Mouse (Mus musculus): ENCODE measurements around the gene Mib2.
A peak's percentile ranks its signal among the peaks of the same experiment; 100 is the strongest.
"Not testable (repeated sequence)": the region's sequence is repeated elsewhere in the genome, so short reads cannot be mapped to it uniquely, and the experiment has no call there.

Gene Mib2

DNA sequence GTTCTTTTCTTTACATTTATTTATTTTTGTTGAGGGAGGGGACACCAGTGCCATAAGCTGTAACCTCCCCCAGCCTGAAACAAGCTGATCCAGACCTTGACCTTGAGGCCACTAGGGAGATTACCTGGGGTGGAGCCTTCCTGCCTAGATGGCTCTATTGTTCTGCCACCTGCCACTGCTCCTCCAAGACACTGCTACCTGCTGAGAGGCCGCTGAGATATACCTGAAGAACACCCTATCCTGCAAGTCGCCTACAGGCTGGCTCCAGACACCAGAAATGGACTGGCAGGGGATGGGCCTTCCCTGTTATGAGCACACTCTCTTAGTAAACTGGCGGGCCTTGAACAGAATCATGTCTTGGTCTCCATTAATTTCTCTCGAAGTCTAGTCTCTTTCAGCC lies 1.2 kb upstream of the Mib2 start:
- not testable (repeated sequence) for DNase-seq (ENCODE audit: low spot score in 2 of 2)

- no peak for DNase-seq (ENCODE audit: low spot score in 2 of 2)
Observed at GRCm38 (mm10) chr4:155669598-155670075, 639 bp upstream of the Mib2 start.

DNA sequence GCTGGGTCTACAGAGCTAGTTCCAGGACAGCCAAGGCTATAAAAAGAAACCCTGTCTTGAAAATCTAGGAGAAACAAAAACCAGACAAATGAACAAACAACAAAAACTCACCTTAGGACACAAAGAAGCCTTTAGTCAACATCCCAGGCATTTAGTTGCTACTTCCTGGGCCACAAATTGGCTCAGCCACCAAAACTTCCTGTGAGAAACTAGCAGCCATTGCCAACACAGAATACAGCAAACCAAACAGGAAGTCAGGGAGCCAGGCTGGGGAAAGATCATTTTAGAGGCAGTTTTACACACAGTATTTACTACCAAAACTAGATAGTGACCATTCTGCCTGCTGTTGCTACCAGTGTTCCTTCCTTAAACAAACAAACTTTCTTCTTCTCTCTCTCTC lies 2.1 kb downstream of the Mib2 start:
- DNase-seq (ENCODE audit: low spot score in 2 of 2) = no peak

- DNase-seq (ENCODE audit: low spot score in 2 of 2) = no peak
Observed at GRCm38 (mm10) chr4:155660641-155661040, 8.4 kb downstream of the Mib2 start.

GRCm38 (mm10) chr4:155658961-155659360 lies 10.0 kb downstream of the Mib2 start:
- DNase-seq (ENCODE audit: low spot score in 2 of 2) = no peak

GRCm38 (mm10) chr4:155656214-155656751 lies 12.7 kb downstream of the Mib2 start:
- no peak for DNase-seq (ENCODE audit: low spot score in 2 of 2)

DNA sequence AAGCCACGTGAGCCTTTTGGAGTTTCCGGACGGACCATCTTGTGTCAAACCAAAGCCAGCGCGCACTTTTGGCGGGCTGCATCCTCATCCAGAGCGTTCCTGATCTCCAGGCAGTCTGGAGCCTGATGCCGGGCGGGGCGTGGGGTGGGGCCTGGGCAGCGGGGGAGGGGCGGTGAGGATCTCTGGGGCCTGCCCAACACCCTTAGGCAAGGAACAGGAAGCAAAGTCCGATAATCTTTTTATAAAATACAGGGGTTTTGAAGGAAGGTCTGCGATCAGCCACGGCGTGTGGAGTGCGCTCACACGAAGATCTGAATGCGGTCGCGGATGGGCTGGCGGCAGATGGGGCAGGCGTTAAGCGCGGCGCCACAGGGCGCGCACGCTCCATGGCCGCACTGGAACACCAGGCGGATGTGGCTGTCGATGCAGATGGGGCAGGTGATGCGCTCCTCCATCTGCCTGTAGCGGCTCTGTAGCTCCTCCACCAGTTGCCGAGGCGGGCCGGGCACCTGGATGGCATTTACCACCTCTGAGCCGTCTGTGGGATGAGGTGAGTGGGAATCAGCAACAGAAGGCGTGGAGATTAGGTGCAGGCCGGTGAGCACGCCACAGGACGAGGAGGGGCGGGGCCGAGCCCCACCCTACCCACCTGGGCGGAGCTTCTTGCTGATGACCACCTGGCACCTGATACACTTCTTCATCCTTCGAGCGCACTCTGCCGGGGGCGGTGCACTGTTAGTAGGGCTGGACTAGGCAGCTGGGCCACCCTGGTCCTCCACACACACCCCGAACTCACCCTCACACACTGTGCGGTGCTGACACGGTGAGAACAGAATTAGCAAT lies 14.3 kb downstream of the Mib2 start:
- DNase-seq (ENCODE audit: low spot score in 2 of 2) = peak in 1 of 2 experiments; percentile 30

DNA sequence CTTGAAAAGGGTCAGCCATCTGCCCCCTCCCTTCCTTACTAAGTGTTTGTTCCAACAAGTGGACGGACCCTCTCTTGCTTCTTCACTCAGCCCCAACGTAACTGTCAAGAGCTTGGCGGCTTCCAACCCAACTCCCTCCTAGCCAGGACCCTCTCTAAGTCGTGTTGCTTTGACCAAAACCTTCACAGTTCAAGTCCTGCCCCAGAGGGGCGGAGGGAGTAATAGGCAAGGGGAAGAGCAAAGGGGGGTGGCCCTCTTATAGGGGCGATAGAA lies 14.9 kb downstream of the Mib2 start:
- no peak for DNase-seq (ENCODE audit: low spot score in 2 of 2)

DNA sequence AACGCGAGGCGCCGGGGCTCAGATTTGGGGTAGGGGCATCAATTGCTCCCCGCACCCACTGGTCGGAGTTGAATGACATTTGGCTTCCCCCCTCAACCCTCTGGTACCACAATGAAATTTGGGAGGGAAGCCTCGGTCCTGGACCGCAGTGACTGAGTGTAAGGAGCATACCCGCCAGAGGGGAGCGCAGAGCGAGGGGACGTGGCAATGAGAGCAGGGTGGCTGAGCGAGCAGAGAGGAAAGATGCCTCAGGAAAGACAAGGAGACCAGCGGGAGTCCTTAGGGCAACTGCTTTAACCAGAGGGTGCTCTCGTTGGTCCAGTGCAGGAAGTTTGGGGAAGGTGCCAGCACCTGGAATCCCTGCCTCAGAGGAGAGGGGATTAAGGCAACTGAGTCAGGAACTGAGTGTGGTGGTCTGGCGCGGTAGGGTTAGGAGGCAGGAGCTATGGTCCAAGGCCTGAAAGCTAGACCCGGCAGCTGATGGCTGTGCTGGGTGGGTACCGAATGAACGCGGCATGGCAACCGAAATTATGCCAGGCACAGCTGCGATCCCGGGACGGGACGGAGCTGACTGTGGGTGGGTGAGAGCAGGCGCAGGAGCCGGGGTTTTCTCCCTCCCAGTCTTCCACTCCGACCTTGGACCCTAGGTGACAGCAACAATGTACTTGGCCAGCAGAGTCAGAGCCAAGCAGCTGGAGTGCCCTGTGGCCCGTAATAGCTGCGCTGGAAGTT lies 15.4 kb downstream of the Mib2 start:
- peak in 1 of 2 experiments; percentile 33 for DNase-seq (ENCODE audit: low spot score in 2 of 2)

DNA sequence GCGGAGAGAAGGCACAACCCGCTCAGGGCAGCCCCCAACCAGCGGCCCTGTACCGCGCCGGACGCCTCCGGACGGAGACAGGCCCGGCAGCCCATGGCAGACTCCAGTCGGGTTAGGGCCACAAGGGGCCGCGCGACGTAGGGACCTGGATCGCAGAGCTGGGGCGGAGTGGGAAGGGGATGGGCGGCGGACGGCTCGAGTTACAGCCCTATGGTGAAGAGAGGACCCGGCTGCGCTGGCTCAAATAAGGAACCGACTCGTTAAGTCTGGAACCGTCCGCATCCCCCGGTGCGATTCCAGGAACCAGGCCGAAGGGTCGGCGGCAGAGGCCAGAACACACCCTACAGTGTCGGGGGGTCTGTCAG lies 15.9 kb downstream of the Mib2 start, which contains the start of gene Mmp23:
TSS of gene Mmp23 (minus strand) at position 299 of the 365 bp plus-strand sequence.
- DNase-seq (ENCODE audit: low spot score in 2 of 2) = peak in 1 of 2 experiments; percentile 25

- DNase-seq (ENCODE audit: low spot score in 2 of 2) = no peak
Observed at GRCm38 (mm10) chr4:155652283-155653085, 16.5 kb downstream of the Mib2 start.

DNA sequence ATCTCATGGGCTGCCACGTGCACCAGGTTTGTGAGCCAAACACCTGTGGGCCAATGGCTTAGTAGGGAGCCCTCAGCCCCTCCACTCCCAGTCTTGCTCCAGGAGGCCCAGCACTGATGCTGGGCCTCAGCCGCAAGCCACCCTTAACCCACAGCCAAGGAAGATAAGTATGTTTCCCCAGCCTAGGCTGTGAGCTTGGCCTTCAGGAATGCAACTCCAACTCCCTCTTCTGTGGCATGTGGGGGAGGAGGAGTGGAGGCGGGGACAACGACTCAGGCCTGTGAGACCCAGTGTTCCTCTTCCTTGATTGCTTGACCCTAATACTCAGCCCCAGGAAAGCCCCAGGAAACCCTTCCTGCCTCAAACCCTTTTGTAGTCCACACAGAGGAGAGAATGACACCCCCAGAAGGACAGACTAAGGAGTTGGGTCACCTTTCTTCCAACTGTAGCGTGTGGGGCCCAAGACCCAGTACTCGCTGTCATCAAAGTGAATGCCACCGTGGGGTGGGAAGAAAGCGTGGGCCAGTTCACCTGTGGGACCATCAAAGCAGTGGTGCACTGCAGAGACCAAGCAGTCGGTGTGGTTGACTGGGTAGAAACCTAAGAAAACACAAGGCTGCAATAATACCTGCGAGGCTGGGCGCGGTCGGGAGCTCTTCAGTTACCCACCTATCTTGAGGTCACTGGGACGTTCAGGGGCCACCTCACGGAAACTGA lies 17.3 kb downstream of the Mib2 start:
- no peak for DNase-seq (ENCODE audit: low spot score in 2 of 2)

GRCm38 (mm10) chr4:155649355-155649754 lies 19.6 kb downstream of the Mib2 start:
- DNase-seq (ENCODE audit: low spot score in 2 of 2) = no peak

DNA sequence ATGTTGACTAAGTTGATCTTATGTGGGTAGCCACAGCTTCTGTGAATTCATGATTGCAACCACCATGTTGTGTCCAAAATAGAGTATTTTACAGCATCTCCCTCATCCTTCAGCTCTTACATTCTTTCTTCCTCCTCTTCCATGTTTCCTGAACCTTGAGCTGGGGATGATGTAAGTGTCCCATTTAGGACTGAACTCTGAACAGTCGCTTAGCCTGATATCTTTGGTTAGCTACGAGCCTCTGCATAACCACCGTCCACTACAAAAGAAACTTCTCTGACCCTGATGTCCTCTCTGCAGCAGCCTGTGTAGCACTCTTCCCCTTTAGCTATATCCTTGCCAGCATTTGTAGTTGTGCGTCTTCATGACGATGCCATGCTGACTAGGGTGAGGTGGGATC lies 23.3 kb downstream of the Mib2 start:
- DNase-seq (ENCODE audit: low spot score in 2 of 2) = no peak

- not testable (repeated sequence) for DNase-seq (ENCODE audit: low spot score in 2 of 2)
Observed at GRCm38 (mm10) chr4:155645308-155645707, 23.7 kb downstream of the Mib2 start, which contains the start of gene Gm10563. TSS of gene Gm10563 (minus strand) at chr4:155645408.

DNA sequence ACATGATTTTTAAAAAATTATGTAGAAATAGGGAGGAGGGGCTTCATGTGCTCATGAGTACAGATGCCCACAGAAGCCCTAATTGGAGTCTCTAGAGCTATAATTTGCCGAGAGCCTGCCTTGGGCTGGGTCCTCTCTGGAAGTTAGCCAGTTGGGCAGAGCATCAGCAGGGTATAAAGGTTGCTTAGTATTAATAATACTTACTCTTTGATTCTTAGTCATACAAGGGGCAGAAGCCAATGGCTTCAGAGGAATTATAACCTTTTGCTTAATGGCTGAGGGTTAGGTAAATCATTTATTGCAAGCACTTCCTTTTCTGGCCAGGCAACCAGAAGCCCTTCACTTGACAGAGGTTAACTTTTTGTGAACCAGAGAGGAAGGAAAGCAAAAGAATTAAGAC lies 25.5 kb downstream of the Mib2 start:
- DNase-seq (ENCODE audit: low spot score in 2 of 2) = no peak

DNA sequence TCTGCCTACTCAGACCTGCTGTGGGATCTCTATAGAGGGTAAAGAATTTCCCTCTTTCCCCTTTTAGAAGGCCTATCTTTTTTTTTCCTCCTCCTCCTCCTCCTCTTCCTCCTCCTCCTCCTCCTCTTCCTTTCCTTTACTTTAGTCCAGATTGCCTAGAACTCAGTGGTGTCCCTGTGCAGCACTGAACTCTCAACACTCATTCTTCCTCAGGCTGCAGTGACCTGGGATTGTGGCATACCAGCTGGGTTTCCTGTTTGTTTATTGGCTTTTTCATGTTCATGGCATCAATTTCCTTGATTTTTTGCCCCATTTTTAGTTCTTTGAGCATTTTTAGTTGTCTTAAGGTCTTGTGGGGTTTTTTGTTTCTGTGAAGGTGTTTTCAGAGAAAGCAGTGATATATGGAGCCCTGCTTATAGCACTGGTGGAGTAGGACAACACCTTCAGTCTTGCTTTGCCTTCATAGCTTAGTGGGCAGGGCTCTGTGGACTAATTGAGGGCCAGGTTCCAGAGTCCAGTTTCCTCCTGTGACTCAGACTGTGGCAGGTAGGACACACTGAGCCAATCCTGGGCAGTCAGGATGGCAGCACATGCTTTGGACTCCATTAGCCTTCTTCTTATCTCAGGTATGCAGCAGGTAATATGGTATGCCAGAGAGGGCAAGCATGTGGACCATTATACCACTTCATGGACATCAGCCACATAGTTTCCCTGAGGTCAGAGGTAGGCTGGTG lies 33.1 kb downstream of the Mib2 start:
- no peak for DNase-seq (ENCODE audit: low spot score in 2 of 2)

- no peak for DNase-seq (ENCODE audit: low spot score in 2 of 2)
Observed at GRCm38 (mm10) chr4:155630267-155630666, 38.7 kb downstream of the Mib2 start.

GRCm38 (mm10) chr4:155624338-155625291 lies 44.4 kb downstream of the Mib2 start, which contains the start of gene Cdk11b:
TSS of gene Cdk11b (plus strand) at chr4:155624854.
- peak; percentile 96 for DNase-seq (ENCODE audit: low spot score in 2 of 2)

All from cerebellum, postnatal 4 days (tissue).